Mouse (Mus musculus) intestine, postnatal 0 days (tissue): ENCODE data around the gene Serbp1. TPM values are rescaled to one million over a fixed set of nuclear protein-coding genes. Genes with fewer than 3 reads are reported as not detected.

Experiments
- ATAC-seq: fragments of 200-750 bp; cut with Nextera tagmentation; 2 replicates; pipeline ENCODE4 v1.8.0; 2017; ENCODE audit warnings: mild to moderate bottlenecking, moderate TSS enrichment, moderate library complexity
- H3K27ac ChIP-seq: fragments of 300-500 bp; sonication (generic); 2 replicates; pipeline ENCODE4 v1.5.1; 2014; ENCODE audit warnings: mild to moderate bottlenecking, low read depth, low read length, moderate library complexity
- H3K27me3 ChIP-seq: fragments of 300-500 bp; sonication (generic); replicated peaks from 2 replicates; pipeline ENCODE4 v1.6.1; 2014; ENCODE audit warnings: low read length, mixed read lengths; ENCODE audit not compliant: control insufficient read depth, insufficient read depth
- H3K36me3 ChIP-seq: fragments of 300-500 bp; sonication (generic); 2 replicates; pipeline ENCODE4 v1.6.1; 2014; ENCODE audit warnings: mild to moderate bottlenecking, moderate library complexity; ENCODE audit not compliant: control insufficient read depth, insufficient read depth
- H3K4me1 ChIP-seq: fragments of 300-500 bp; sonication (generic); replicated peaks from 2 replicates; pipeline ENCODE4 v1.6.1; 2014; ENCODE audit warnings: antibody characterized with exemption, low read length, mixed read lengths; ENCODE audit not compliant: control insufficient read depth, insufficient read depth
- H3K4me2 ChIP-seq: fragments of 300-500 bp; sonication (generic); replicated peaks from 2 replicates; pipeline ENCODE4 v1.6.1; 2014; ENCODE audit warnings: low read depth, mild to moderate bottlenecking, moderate library complexity
- H3K4me3 ChIP-seq: fragments of 300-500 bp; sonication (generic); 2 replicates; pipeline ENCODE4 v1.5.1; 2014; ENCODE audit warnings: low read depth, low read length
- H3K9ac ChIP-seq: fragments of 300-500 bp; sonication (generic); 2 replicates; pipeline ENCODE4 v1.6.1; 2014; ENCODE audit warnings: mild to moderate bottlenecking, low read depth, low read length
- H3K9me3 ChIP-seq: fragments of 300-500 bp; sonication (generic); 2 replicates; pipeline ENCODE4 v1.6.1; 2016; ENCODE audit warnings: mixed run types; ENCODE audit not compliant: control insufficient read depth
- CTCF ChIP-seq: sonication (generic); IDR thresholded peaks from 2 replicates; pipeline ENCODE4 v1.5.1; 2016; ENCODE audit warnings: low read depth, mild to moderate bottlenecking, control low read depth, antibody characterized with exemption, moderate library complexity
- WGBS: fragments of 180-500 bp; shearing (Covaris S2); extraction: QIAGEN DNeasy Blood & Tissue Kit; methylation state at CpG from one replicate; pipeline ENCODE4 v1.1.7; 2014; 5-methylcytosine and 5-hydroxymethylcytosine counted together
- polyA plus RNA-seq: library from polyadenylated mRNA; unstranded; fragments of >200 nt; fragmentation: Nextera tagmentation; extraction: Ambion mirVana; gene quantifications from 2 replicates; pipeline ENCODE4 v1.2.1, GENCODE M21; 2015

The Serbp1 gene
- polyA plus RNA-seq, 1 experiment from 2014 or later = 209 TPM

DNA sequence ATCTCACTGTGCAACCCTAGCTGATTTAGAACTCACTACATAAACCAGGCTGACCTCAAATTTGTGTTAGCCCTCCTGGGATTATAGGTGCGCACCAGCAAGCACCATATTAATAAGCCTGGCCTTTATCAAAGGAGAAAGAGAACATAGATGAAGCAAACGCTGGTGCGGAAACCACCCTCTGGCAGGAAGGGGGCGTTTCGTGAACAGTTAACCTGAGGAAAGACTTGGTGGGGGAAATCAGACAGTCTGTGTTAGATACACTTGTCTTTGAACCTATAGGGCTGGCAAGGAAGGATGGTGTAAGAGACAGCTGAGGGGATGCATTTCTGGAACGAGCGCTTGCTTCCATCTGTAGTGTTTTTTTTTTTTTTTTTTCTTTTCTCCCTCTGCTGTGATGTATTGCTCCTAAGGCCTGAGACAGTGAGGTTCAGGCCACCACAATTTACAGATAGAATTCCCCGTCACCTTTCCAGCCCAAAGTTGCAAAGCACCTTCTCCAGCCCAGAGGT is 79.9 kb downstream of the Serbp1 start:
- Histone ChIP-seq H3K9me3 (no peaks in the 10 kb centered on the region), H3K9ac (no peak overlapping the region), H3K4me2 (no peak overlapping the region), H3K36me3 (no peaks in the 10 kb centered on the region), H3K27ac (no peak overlapping the region), H3K27me3 (no peaks in the 10 kb centered on the region), H3K4me3 (no peak overlapping the region), H3K4me1 (no peaks in the 10 kb centered on the region)
- 80% methylated on average over 8 of the region's 8 CpGs for WGBS
- no peak for ATAC-seq
- TF ChIP-seq CTCF = no peak

DNA sequence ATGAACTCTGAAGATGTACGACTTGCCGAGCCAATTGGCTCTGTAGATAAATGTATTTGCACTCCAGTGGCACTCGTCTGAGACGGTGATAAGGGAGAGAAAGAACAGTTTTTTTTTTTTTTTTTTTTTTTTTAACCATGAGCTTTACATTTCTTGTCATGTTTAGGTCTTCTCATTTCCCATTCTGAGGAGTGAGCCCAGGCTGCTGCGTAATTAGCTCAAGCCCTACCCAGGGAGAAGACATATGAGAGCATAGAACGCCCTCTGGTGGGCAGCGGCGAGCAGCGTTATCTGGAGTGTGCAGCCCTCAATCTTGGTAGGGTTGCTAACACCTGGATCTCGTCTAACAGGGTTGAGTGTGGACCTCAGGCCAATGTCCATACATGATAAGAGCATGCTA is 80.5 kb downstream of the Serbp1 start:
- Histone ChIP-seq H3K4me2 (no peak overlapping the region), H3K27ac (no peak overlapping the region), H3K27me3 (no peaks in the 10 kb centered on the region), H3K4me3 (no peak overlapping the region), H3K9ac (no peak overlapping the region), H3K36me3 (no peaks in the 10 kb centered on the region), H3K9me3 (no peaks in the 10 kb centered on the region), H3K4me1 (no peaks in the 10 kb centered on the region)
- ATAC-seq = peak; percentile 85
- 15% methylated on average over 10 of the region's 10 CpGs for WGBS
- TF ChIP-seq CTCF = peak; percentile 88

DNA sequence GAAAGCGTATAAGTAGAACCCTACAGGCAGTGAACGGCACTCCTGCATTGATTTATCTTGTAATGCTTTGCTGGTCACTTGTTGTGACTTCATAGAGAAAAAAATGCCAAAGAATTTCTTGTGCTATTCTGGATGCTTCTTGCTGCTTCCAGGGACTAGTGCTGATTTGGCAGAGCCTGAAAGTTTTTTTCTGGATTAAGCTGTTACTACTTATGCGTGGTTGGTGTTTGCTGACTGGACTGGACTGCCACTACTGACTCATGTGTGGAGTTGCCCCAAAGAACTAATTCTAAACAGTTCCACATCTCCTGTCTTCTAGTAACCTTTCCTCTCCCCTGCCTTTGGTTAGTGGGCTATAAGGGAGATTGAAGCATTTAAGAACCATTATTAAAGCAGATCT is 85.8 kb downstream of the Serbp1 start:
- no peaks in the 10 kb centered on the region for H3K4me1 ChIP-seq
- 85% methylated on average over 3 of the region's 3 CpGs for WGBS
- no peak overlapping the region for H3K9ac ChIP-seq
- no peak for ATAC-seq
- no peak overlapping the region for H3K27ac ChIP-seq
- H3K9me3 ChIP-seq = no peaks in the 10 kb centered on the region
- TF ChIP-seq CTCF = no peak
- no peak overlapping the region for H3K4me3 ChIP-seq
- no peaks in the 10 kb centered on the region for H3K36me3 ChIP-seq
- no peaks in the 10 kb centered on the region for H3K27me3 ChIP-seq
- H3K4me2 ChIP-seq = no peak overlapping the region

DNA sequence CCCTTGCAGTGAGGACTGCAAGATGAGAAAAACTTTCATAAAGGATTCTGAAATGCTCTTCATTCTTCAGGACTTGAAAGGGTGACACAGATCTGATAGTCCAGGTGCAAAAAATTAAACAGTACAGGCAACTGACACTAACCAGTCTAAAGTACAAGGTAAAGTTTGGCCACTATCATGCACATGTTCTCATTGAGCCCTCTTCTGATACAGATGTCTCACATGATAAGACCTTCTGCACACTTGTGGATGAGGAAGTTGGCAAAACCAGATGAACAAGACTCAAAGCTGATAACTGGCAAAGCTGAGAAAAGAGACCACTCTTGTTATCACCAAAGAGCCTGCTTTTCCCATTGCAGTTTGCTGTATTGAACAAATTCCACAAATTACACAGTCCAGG is 100.0 kb downstream of the Serbp1 start:
- Histone ChIP-seq H3K27ac (no peak overlapping the region), H3K36me3 (no peaks in the 10 kb centered on the region), H3K4me3 (no peak overlapping the region), H3K4me1 (no peaks in the 10 kb centered on the region), H3K9me3 (no peaks in the 10 kb centered on the region), H3K9ac (no peak overlapping the region), H3K27me3 (no peaks in the 10 kb centered on the region), H3K4me2 (no peak overlapping the region)
- no peak for TF ChIP-seq CTCF
- no peak for ATAC-seq

DNA sequence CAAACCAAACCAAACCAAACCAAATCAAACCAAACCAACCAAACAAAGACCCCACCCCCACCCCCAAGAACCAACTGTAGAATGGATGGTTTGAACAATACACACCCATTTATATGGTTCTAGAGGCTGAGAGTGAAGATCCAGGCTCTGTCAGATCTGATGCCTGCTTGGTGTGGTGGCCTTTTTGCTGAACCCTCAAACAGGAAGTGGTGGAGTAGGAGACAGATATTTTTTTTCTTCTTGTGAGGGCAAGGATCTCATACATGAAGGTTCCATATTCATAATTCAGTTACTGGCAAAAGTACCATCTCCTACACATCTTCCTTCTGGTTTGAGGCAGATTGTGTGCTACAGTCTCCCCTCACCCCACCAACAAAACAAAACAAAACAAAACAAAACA is 101.5 kb downstream of the Serbp1 start:
- no peak for TF ChIP-seq CTCF

More for the DNA sequence above, 101.5 kb downstream of the Serbp1 start:
- Histone ChIP-seq H3K9me3 (no peaks in the 10 kb centered on the region), H3K27ac (no peak overlapping the region), H3K36me3 (no peaks in the 10 kb centered on the region), H3K27me3 (no peaks in the 10 kb centered on the region), H3K4me1 (no peaks in the 10 kb centered on the region), H3K4me2 (no peak overlapping the region), H3K9ac (no peak overlapping the region), H3K4me3 (no peak overlapping the region)
- no peak for ATAC-seq

Other genes with a start within 250 kb of the Serbp1 start
- gene Gadd45a, start 200.7 kb upstream of the Serbp1 start, polyA plus RNA-seq = 68.1 and 74.0 TPM in 2 replicates
- not detected in 2 replicates for gene Il12rb2, start 138.0 kb downstream of the Serbp1 start, polyA plus RNA-seq